Mouse (Mus musculus): ENCODE results near the gene Gm4981. TPM values are rescaled to one million over a fixed set of nuclear protein-coding genes. Genes with fewer than 3 reads are reported as not detected.

Gm4981 gene
- polyA plus RNA-seq, 1 experiment from 2014 or later = not detected

DNA sequence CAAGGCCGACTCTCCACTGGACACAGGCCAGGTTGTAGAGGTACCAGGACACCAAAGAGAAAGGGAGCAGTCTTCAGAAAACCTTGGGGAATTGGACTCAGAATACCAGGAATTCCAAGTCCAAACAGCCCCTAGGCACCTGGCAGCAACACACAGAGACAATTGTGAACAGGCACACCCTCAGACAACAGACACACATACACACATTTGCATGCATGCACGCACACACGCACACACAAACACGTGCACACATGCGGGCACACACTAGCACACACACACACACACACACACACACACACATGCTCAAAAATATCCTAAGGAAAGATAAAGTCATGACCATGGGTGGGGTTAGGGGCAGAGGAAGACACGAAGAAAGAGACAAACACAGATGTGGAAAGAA, 15.8 kb downstream of the Gm4981 start:
- WGBS = 79% methylated on average over 6 of the region's 6 CpGs
- Histone ChIP-seq H3K27ac (ENCODE audit: low read length) (no peak overlapping the region), H3K9ac (replicated peaks; ENCODE audit: low read depth) (no peak overlapping the region), H3K4me2 (replicated peaks; ENCODE audit: low read depth, low read length) (no peak overlapping the region), H3K4me3 (ENCODE audit: low read depth, low read length) (no peak overlapping the region), H3K36me3 (ENCODE audit: insufficient read depth, low read length) (no peaks in the 10 kb centered on the region), H3K27me3 (replicated peaks; ENCODE audit: insufficient read depth, low read length) (no peaks in the 10 kb centered on the region), H3K9me3 (ENCODE audit: low read length) (no peaks in the 10 kb centered on the region), H3K4me1 (ENCODE audit: insufficient read depth, low read depth, low read length) (no peaks in the 10 kb centered on the region)
- TF ChIP-seq CTCF (IDR thresholded peaks at IDR 0.05) (no peak), EP300 (IDR thresholded peaks at IDR 0.05) (no peak)
- no peak for DNase-seq (ENCODE audit: low spot score)
- no peak for ATAC-seq

DNA sequence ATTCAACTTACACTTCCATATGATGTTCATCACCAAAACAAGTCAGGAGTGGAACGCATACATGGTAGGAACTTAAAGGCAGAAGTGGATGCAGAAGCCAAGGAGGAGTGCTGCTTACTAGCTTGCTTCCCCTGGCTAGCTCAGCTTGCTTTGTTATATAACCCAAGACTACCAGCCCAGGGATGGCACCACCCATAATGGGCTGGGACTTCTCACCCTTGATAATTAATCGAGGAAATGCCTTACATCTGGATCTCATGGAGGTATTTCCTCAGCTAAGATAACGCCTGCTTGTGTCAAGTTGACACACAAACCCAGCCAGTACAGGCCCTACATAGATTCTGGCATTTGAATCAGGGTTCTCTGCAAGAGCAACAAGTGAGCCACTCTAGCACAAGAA, 19.1 kb downstream of the Gm4981 start:
- Histone ChIP-seq H3K27me3 (replicated peaks; ENCODE audit: insufficient read depth, low read length) (no peaks in the 10 kb centered on the region), H3K36me3 (ENCODE audit: insufficient read depth, low read length) (no peaks in the 10 kb centered on the region), H3K27ac (ENCODE audit: low read length) (no peak overlapping the region), H3K4me2 (replicated peaks; ENCODE audit: low read depth, low read length) (no peak overlapping the region), H3K9me3 (ENCODE audit: low read length) (no peaks in the 10 kb centered on the region), H3K4me3 (ENCODE audit: low read depth, low read length) (no peak overlapping the region), H3K9ac (replicated peaks; ENCODE audit: low read depth) (no peak overlapping the region), H3K4me1 (ENCODE audit: insufficient read depth, low read depth, low read length) (no peaks in the 10 kb centered on the region)
- 83% methylated on average over 3 of the region's 3 CpGs for WGBS
- DNase-seq (ENCODE audit: low spot score) (no peak), ATAC-seq (no peak)
- TF ChIP-seq EP300 (IDR thresholded peaks at IDR 0.05) (no peak), CTCF (IDR thresholded peaks at IDR 0.05) (no peak)

DNA sequence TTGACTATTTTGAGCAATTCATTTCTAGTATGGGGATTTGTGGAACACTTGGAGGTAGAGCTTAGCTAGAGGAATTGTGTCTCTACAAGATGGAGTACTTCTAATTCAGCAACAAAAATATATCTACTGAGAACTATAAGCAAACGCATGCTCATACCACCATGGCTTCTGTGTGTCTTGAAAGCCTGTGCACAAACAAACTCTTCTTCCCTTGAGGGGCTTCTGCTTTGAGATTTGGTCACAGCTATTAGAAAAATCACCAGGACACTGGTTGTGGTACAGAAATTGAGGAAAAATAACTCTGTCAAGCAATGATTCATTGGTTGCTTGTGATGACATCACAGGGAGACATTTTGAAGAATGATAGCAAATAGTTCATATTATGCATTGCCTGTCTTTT, 21.1 kb downstream of the Gm4981 start:
- Histone ChIP-seq H3K36me3 (ENCODE audit: insufficient read depth, low read length) (no peaks in the 10 kb centered on the region), H3K4me2 (replicated peaks; ENCODE audit: low read depth, low read length) (no peak overlapping the region), H3K4me3 (ENCODE audit: low read depth, low read length) (no peak overlapping the region), H3K27me3 (replicated peaks; ENCODE audit: insufficient read depth, low read length) (no peaks in the 10 kb centered on the region), H3K9ac (replicated peaks; ENCODE audit: low read depth) (no peak overlapping the region), H3K27ac (ENCODE audit: low read length) (no peak overlapping the region), H3K9me3 (ENCODE audit: low read length) (no peaks in the 10 kb centered on the region), H3K4me1 (ENCODE audit: insufficient read depth, low read depth, low read length) (no peaks in the 10 kb centered on the region)
- DNase-seq (ENCODE audit: low spot score) = no peak
- TF ChIP-seq EP300 (IDR thresholded peaks at IDR 0.05) = no peak
- TF ChIP-seq CTCF (IDR thresholded peaks at IDR 0.05) = no peak
- no peak for ATAC-seq
- 86% methylated on average over 1 of the region's 1 CpGs for WGBS

DNA sequence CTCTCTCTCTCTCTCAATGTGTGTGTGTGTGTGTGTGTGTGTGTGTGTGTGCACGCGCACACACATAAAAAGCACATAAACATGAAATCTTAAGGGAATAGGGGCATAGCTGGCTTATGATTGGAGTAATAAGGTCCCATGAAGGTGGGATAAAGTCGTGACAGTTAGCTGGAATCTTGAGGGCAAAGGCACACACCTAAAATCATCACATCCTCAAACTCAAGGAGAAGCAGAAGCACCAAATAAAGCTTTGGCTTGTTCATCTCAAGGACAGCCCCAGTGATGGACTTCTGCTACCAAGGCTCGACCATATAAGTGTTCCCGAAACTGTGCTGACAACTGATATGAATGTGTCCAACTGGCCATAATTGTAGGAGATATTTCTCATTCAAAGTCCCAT, 21.6 kb downstream of the Gm4981 start:
- no peak overlapping the region for H3K4me3 ChIP-seq (ENCODE audit: low read depth, low read length)
- no peak overlapping the region for H3K9ac ChIP-seq (replicated peaks; ENCODE audit: low read depth)
- no peaks in the 10 kb centered on the region for H3K4me1 ChIP-seq (ENCODE audit: insufficient read depth, low read depth, low read length)
- TF ChIP-seq CTCF (IDR thresholded peaks at IDR 0.05) (no peak), EP300 (IDR thresholded peaks at IDR 0.05) (no peak)
- no peaks in the 10 kb centered on the region for H3K36me3 ChIP-seq (ENCODE audit: insufficient read depth, low read length)
- no peaks in the 10 kb centered on the region for H3K9me3 ChIP-seq (ENCODE audit: low read length)
- H3K27ac ChIP-seq (ENCODE audit: low read length) = no peak overlapping the region
- no peaks in the 10 kb centered on the region for H3K27me3 ChIP-seq (replicated peaks; ENCODE audit: insufficient read depth, low read length)
- WGBS = 76% methylated on average over 5 of the region's 5 CpGs
- DNase-seq (ENCODE audit: low spot score) (no peak), ATAC-seq (no peak)
- no peak overlapping the region for H3K4me2 ChIP-seq (replicated peaks; ENCODE audit: low read depth, low read length)

DNA sequence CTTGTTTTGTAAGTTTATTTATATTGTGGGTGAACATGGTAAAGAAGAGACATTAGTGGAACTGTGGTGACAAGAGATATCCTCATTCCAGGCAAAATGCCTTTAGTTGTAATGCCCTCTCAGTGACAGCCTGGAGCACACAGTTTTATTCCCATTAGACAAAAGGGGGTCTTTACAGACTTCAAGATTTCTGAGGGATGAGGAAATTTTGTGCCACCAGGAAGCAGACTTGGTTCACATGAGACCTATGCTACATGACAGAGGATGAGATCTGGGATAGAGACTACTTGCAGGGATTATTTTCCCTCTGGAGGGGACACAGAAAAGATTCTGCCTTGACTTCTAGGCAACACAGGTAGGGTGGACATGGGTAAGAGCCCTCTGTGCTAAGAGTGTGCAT, 22.0 kb downstream of the Gm4981 start:
- H3K4me1 ChIP-seq (ENCODE audit: insufficient read depth, low read depth, low read length) = no peaks in the 10 kb centered on the region
- H3K4me2 ChIP-seq (replicated peaks; ENCODE audit: low read depth, low read length) = no peak overlapping the region
- no peak overlapping the region for H3K4me3 ChIP-seq (ENCODE audit: low read depth, low read length)
- ATAC-seq (no peak), DNase-seq (ENCODE audit: low spot score) (no peak)
- H3K36me3 ChIP-seq (ENCODE audit: insufficient read depth, low read length) = no peaks in the 10 kb centered on the region
- no peak for TF ChIP-seq EP300 (IDR thresholded peaks at IDR 0.05)
- no peak for TF ChIP-seq CTCF (IDR thresholded peaks at IDR 0.05)
- no peak overlapping the region for H3K27ac ChIP-seq (ENCODE audit: low read length)
- H3K27me3 ChIP-seq (replicated peaks; ENCODE audit: insufficient read depth, low read length) = no peaks in the 10 kb centered on the region
- no peak overlapping the region for H3K9ac ChIP-seq (replicated peaks; ENCODE audit: low read depth)
- H3K9me3 ChIP-seq (ENCODE audit: low read length) = no peaks in the 10 kb centered on the region

DNA sequence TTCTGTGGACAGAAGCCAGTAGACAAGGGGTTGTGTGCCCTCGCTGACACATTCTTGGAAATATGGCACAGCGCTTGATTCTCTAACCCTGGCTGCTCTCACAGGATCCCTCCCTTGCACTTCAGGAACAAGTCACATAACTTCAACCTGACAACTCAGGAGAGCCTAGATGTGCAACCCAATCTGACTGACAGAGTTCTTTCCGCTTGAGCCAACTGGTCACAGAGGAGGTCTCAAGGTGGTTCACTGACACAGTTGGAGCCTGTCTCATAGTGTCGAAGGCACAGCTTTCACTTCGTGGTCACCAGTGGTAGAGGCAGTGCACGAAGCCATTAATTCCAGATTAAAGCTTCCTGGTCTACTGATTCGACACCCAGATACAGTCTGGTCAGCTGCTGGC, 24.3 kb downstream of the Gm4981 start:
- H3K27ac ChIP-seq (ENCODE audit: low read length) = no peak overlapping the region
- no peaks in the 10 kb centered on the region for H3K4me1 ChIP-seq (ENCODE audit: insufficient read depth, low read depth, low read length)
- DNase-seq (ENCODE audit: low spot score) = no peak
- H3K9me3 ChIP-seq (ENCODE audit: low read length) = no peaks in the 10 kb centered on the region
- no peak for ATAC-seq
- no peaks in the 10 kb centered on the region for H3K36me3 ChIP-seq (ENCODE audit: insufficient read depth, low read length)
- no peaks in the 10 kb centered on the region for H3K27me3 ChIP-seq (replicated peaks; ENCODE audit: insufficient read depth, low read length)
- TF ChIP-seq CTCF (IDR thresholded peaks at IDR 0.05) (no peak), EP300 (IDR thresholded peaks at IDR 0.05) (no peak)
- no peak overlapping the region for H3K4me3 ChIP-seq (ENCODE audit: low read depth, low read length)
- 69% methylated on average over 7 of the region's 7 CpGs for WGBS
- H3K9ac ChIP-seq (replicated peaks; ENCODE audit: low read depth) = no peak overlapping the region
- H3K4me2 ChIP-seq (replicated peaks; ENCODE audit: low read depth, low read length) = no peak overlapping the region

DNA sequence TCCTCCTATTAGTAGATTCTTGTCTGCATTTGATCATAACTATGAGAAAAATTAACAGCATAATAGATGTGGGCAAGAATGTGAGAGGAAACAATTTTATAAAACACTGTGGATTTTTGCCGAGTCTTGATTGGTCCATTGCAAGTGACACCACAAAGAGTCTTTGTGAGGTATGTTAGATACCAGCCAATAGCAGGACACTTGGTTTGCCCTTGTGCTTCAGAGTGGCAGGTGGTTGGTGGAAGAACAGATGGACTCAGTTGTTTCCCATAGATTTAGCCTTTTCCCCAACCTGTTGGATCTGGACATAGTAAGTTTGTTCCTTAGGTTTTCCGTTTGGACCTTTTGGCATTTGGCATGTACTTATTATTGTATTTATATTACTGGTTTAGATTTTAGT, 25.3 kb downstream of the Gm4981 start:
- Histone ChIP-seq H3K27me3 (replicated peaks; ENCODE audit: insufficient read depth, low read length) (no peaks in the 10 kb centered on the region), H3K9ac (replicated peaks; ENCODE audit: low read depth) (no peak overlapping the region), H3K4me1 (ENCODE audit: insufficient read depth, low read depth, low read length) (no peaks in the 10 kb centered on the region), H3K9me3 (ENCODE audit: low read length) (no peaks in the 10 kb centered on the region), H3K4me2 (replicated peaks; ENCODE audit: low read depth, low read length) (no peak overlapping the region), H3K36me3 (ENCODE audit: insufficient read depth, low read length) (no peaks in the 10 kb centered on the region), H3K27ac (ENCODE audit: low read length) (no peak overlapping the region), H3K4me3 (ENCODE audit: low read depth, low read length) (no peak overlapping the region)
- ATAC-seq (no peak), DNase-seq (ENCODE audit: low spot score) (no peak)
- TF ChIP-seq EP300 (IDR thresholded peaks at IDR 0.05) (no peak), CTCF (IDR thresholded peaks at IDR 0.05) (no peak)
- 92% methylated on average over 2 of the region's 2 CpGs for WGBS

Data from lung, postnatal 0 days (tissue).